Mouse (Mus musculus) liver, postnatal 0 days (tissue): Measurements from ENCODE around the gene Kif3a.
A peak's percentile ranks its signal among the peaks of the same experiment; 100 is the strongest.

Experiments
- CTCF ChIP-seq: sonication (generic); IDR thresholded peaks from 2 replicates; pipeline ENCODE4 v1.5.1; 2016; ENCODE audit warnings: antibody characterized with exemption, low read depth
- EP300 ChIP-seq: IDR thresholded peaks from 2 replicates; pipeline ENCODE4 v1.6.1; 2016; ENCODE audit warnings: antibody characterized with exemption, low read depth, mild to moderate bottlenecking

DNA sequence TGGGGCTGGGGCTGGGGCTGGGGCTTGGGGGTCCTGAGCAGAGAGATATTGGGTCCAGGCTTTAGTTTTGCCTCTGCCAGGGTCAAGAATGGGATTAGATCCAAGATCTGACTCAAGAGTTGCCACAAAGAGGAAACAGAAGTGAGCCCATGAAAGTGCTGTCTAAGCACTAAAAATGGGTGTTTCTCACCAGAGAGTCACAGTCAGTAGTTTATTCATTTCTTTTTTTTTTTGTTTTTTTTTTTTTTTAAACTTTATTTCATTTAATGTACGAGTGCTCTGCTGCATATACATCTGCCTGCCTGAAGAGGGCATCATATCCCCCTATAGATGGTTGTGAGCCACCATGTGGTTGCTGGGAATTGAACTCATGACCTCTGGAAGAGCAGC lies 35.0 kb upstream of the Kif3a start:
- 0 out of 2 replicates have a peak, but pooled peaks have one; percentile 13 for TF ChIP-seq CTCF
- TF ChIP-seq EP300, result no peak
